Mouse (Mus musculus): ENCODE results near the gene Tmsb15l. TPM values are rescaled to one million over a fixed set of nuclear protein-coding genes. Genes with fewer than 3 reads are reported as not detected.

The Tmsb15l gene
- total RNA-seq, 2 experiments from 2014 or later, result 4.3 to 4.8 TPM

Other genes with a start within 250 kb of the Tmsb15l start
- 100 to 1,000 TPM; 428 to 458 TPM for gene Morf4l2, start 233.2 kb downstream of the Tmsb15l start, total RNA-seq (2021)
- not detected for gene Glra4, start 196.7 kb downstream of the Tmsb15l start, total RNA-seq (2021)
- 10 to 100 TPM; 15.6 to 17.2 TPM for gene Plp1, start 154.2 kb downstream of the Tmsb15l start, total RNA-seq (2021)
- 10 to 100 TPM; 26.4 to 36.8 TPM for gene Rab9b, start 108.1 kb downstream of the Tmsb15l start, total RNA-seq (2021)
- gene H2bfm, start 49.5 kb downstream of the Tmsb15l start, total RNA-seq (2021), result not detected
- 10 to 100 TPM; 40.4 to 68.4 TPM for gene Tmsb15b2, start 1.4 kb downstream of the Tmsb15l start, total RNA-seq (2021)
- gene Tmsb15b1, start within 50 bp of the Tmsb15l start, total RNA-seq (2021), result 10 to 100 TPM in 1 of 2 experiments, 1 to 10 TPM in 1; 10.0 to 28.2 TPM
- gene Zcchc18, start 16.3 kb upstream of the Tmsb15l start, total RNA-seq (2021), result 100 to 1,000 TPM; 228 to 251 TPM
- 10 to 100 TPM; 12.3 to 23.9 TPM for gene Slc25a53, start 61.4 kb upstream of the Tmsb15l start, total RNA-seq (2021)
- gene Fam199x, start 72.7 kb upstream of the Tmsb15l start, total RNA-seq (2021), result 10 to 100 TPM; 12.1 to 12.3 TPM
- gene Esx1, start 145.2 kb upstream of the Tmsb15l start, total RNA-seq (2021), result not detected